Comparison of ENCODE assay signal across 10 mouse cellular contexts in the genomic region with DNA sequence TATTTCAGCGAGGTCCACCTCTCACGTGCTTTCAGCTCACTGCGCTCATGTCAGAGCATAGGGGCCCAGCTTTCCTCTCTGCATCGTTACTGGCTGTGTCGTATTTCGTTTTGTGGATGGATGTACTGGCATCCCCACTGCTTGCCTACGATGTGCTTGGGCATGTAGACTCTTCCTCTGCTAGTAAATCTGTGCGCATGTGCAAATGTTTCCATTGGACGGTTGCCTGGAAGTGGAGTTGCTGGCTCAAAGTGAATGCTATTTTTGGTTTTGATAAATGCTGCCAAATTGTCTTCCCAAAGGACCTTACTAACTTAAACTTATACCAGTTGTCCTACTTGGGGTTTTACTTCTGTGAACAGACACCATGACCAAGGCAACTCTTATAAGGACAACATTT.
A peak's percentile ranks its signal among the peaks of the same experiment; 100 is the strongest.
DNase-seq lines count a peak whose midpoint lies in the region; ATAC-seq lines count a peak whose summit lies in the region.
"Had no signal": no experiment of that assay in that cellular context is flagged by ENCODE, and none has a peak within 500 bp of the region (broad histone marks: within the 10 kb centered on the region; RNA-seq: fewer than 3 reads in every experiment).

No protein-coding gene starts in this region.

- peak; percentile 98 for DNase-seq in heart, adult 11 months
- no peak for DNase-seq in heart, embryonic 10.5 days (ENCODE audit: low spot score)
- DNase-seq in cerebellum, postnatal 10 days, result peak; percentile 85 to 89
- peak; percentile 71 to 91 for DNase-seq in left cerebral cortex, postnatal 14 days (ENCODE audit: low spot score in 2 of 2)
- DNase-seq in right cerebral cortex, postnatal 36 days (ENCODE audit: low spot score in 2 of 2), result peak; percentile 53 to 57
- DNase-seq in spleen, postnatal 4 days (ENCODE audit: low spot score in 2 of 2), result no peak

- intact Hi-C loops in left cerebral cortex, postnatal 14 days (cut with DNase I), result no loop called here

- H3K4me2 ChIP-seq in heart, embryonic 15.5 days, result no peak overlapping the region
- H3K4me2 ChIP-seq: liver, embryonic 15.5 days had no signal

- 0 out of 2 replicates have a peak, but pooled peaks have one; percentile 3 for ATAC-seq in heart, embryonic 15.5 days (replicated peaks; ENCODE audit: insufficient number of reproducible peaks, insufficient read depth, low FRiP score, low read depth)
- no peak for ATAC-seq in activated CD4-positive, CD25-positive, alpha-beta regulatory T cell, adult 4 months

- H3K27me3 ChIP-seq in heart, embryonic 10.5 days (ENCODE audit: insufficient read depth, poor library complexity, severe bottlenecking), result no peaks in the 10 kb centered on the region
- no peaks in the 10 kb centered on the region for H3K27me3 ChIP-seq in heart, embryonic 15.5 days
- H3K27me3 ChIP-seq: CH12.LX; liver, embryonic 15.5 days had no signal

- 87% methylated on average over 9 of the region's 9 CpGs for WGBS in heart, embryonic 10.5 days
- WGBS in heart, embryonic 15.5 days, result 55% methylated on average over 9 of the region's 9 CpGs

- H3K9ac ChIP-seq in heart, embryonic 15.5 days, result no peak overlapping the region
- H3K9ac ChIP-seq: liver, embryonic 15.5 days had no signal

- H3K4me1 ChIP-seq in heart, embryonic 10.5 days, result peaks cover 33% of the 10 kb centered on the region
- H3K4me1 ChIP-seq in heart, embryonic 15.5 days (replicated peaks), result peaks cover 59% of the 10 kb centered on the region

- H3K27ac ChIP-seq in heart, embryonic 10.5 days, result no peak overlapping the region
- peak overlapping the region; percentile 74 for H3K27ac ChIP-seq in heart, embryonic 15.5 days
- H3K27ac ChIP-seq: liver, embryonic 15.5 days had no signal

- peaks cover 7% of the 10 kb centered on the region for H3K36me3 ChIP-seq in heart, embryonic 10.5 days
- 0 out of 2 replicates have a peak, but pooled peaks cover 4% of the 10 kb centered on the region for H3K36me3 ChIP-seq in heart, embryonic 15.5 days

- no peaks in the 10 kb centered on the region for H3K9me3 ChIP-seq in heart, embryonic 10.5 days
- H3K9me3 ChIP-seq in heart, embryonic 15.5 days (replicated peaks), result no peaks in the 10 kb centered on the region
- H3K9me3 ChIP-seq: liver, embryonic 15.5 days had no signal

- no peak overlapping the region for H3K4me3 ChIP-seq in heart, embryonic 10.5 days
- no peak overlapping the region for H3K4me3 ChIP-seq in heart, embryonic 15.5 days
- H3K4me3 ChIP-seq: liver, embryonic 15.5 days had no signal

Comparison
In these comparisons a context has a peak if more than half of its experiments do, and no peak if none do; other contexts are left out.
1. DNase-seq: peak in heart, adult 11 months (single experiment), cerebellum, postnatal 10 days (2 of 2), left cerebral cortex, postnatal 14 days (2 of 2) and right cerebral cortex, postnatal 36 days (2 of 2); none in heart, embryonic 10.5 days (single experiment) and spleen, postnatal 4 days (0 of 2).